In genomic region chr1:118390266-118390660, GRCm38 (mm10) we compare ENCODE assay signal across 8 mouse cellular contexts. TPM values are rescaled to one million over a fixed set of nuclear protein-coding genes. Genes with fewer than 3 reads are reported as not detected.
DNase-seq lines count a peak whose midpoint lies in the region; ATAC-seq and TF ChIP-seq lines count a peak whose summit lies in the region.

No protein-coding gene starts in this region.

- ATAC-seq in embryonic facial prominence, embryonic 11.5 days (replicated peaks; ENCODE audit: insufficient number of reproducible peaks, low FRiP score, low TSS enrichment, low read depth), result no peak
- ATAC-seq in hindbrain, postnatal 0 days, result no peak

- no peaks in the 10 kb centered on the region for H3K36me3 ChIP-seq in embryonic facial prominence, embryonic 11.5 days (replicated peaks; ENCODE audit: control insufficient read depth, insufficient read depth, low read depth, low read length)
- H3K36me3 ChIP-seq in hindbrain, postnatal 0 days (ENCODE audit: insufficient read depth, low read length), result no peaks in the 10 kb centered on the region
- no peaks in the 10 kb centered on the region for H3K36me3 ChIP-seq in myocyte (ENCODE audit: control insufficient read depth, insufficient read depth)

- peaks cover 56% of the 10 kb centered on the region for H3K79me2 ChIP-seq in myocyte (ENCODE audit: control insufficient read depth, insufficient read depth)

- DNase-seq in layer of hippocampus, adult 2 months (ENCODE audit: low spot score in 2 of 2), result no peak
- no peak for DNase-seq in layer of hippocampus, postnatal 10 days (ENCODE audit: low spot score in 2 of 2)
- DNase-seq in embryonic facial prominence, embryonic 11.5 days (ENCODE audit: low spot score), result peak; percentile 5
- DNase-seq in hindbrain, postnatal 0 days (ENCODE audit: low spot score), result no peak
- no peak for DNase-seq in spleen, postnatal 14 days (ENCODE audit: low spot score in 2 of 2)
- no peak for DNase-seq in left cerebral cortex, postnatal 36 days (ENCODE audit: low spot score in 2 of 2)
- DNase-seq in left cerebral cortex, adult 11 months (ENCODE audit: low spot score), result no peak

- intact Hi-C loops in left cerebral cortex, postnatal 36 days (cut with DNase I), result no loop called here

- peak overlapping the region; percentile 71 for H3K4me2 ChIP-seq in embryonic facial prominence, embryonic 11.5 days (ENCODE audit: low read depth, low read length)
- H3K4me2 ChIP-seq in hindbrain, postnatal 0 days (ENCODE audit: low read depth, low read length), result peak overlapping the region; percentile 90
- H3K4me2 ChIP-seq in myocyte (ENCODE audit: low read depth), result peak overlapping the region; percentile 86

- H3K4me1 ChIP-seq in embryonic facial prominence, embryonic 11.5 days (ENCODE audit: control insufficient read depth, insufficient read depth, low read length), result no peaks in the 10 kb centered on the region
- peaks cover 10% of the 10 kb centered on the region; the same call in 1 of the 2 replicates for H3K4me1 ChIP-seq in hindbrain, postnatal 0 days (ENCODE audit: insufficient read depth, low read length)

- H3K27ac ChIP-seq in layer of hippocampus, adult 2 months, result peak overlapping the region; percentile 95
- peak overlapping the region; percentile 88 for H3K27ac ChIP-seq in embryonic facial prominence, embryonic 11.5 days (replicated peaks; ENCODE audit: low read depth, low read length)
- peak overlapping the region; percentile 94 for H3K27ac ChIP-seq in hindbrain, postnatal 0 days

- TF ChIP-seq CTCF in layer of hippocampus, adult 2 months (conservative IDR thresholded peaks at IDR 0.05), result no peak
- TF ChIP-seq CTCF in hindbrain, postnatal 0 days (IDR thresholded peaks at IDR 0.05; ENCODE audit: low read depth), result no peak

- no peaks in the 10 kb centered on the region for H3K27me3 ChIP-seq in embryonic facial prominence, embryonic 11.5 days (ENCODE audit: control insufficient read depth, insufficient read depth, low read length)
- no peaks in the 10 kb centered on the region for H3K27me3 ChIP-seq in hindbrain, postnatal 0 days (ENCODE audit: insufficient read depth, low read length)
- no peaks in the 10 kb centered on the region for H3K27me3 ChIP-seq in myocyte (ENCODE audit: control insufficient read depth, insufficient read depth, insufficient read length)

- 10% methylated on average over 8 of the region's 8 CpGs for WGBS in embryonic facial prominence, embryonic 11.5 days
- WGBS in hindbrain, postnatal 0 days, result 13% methylated on average over 8 of the region's 8 CpGs

- H3K9me3 ChIP-seq in embryonic facial prominence, embryonic 11.5 days (replicated peaks; ENCODE audit: control insufficient read depth, low read length), result no peaks in the 10 kb centered on the region
- H3K9me3 ChIP-seq in hindbrain, postnatal 0 days (ENCODE audit: low read length), result no peaks in the 10 kb centered on the region

- peak overlapping the region; percentile 95 for H3K9ac ChIP-seq in embryonic facial prominence, embryonic 11.5 days (replicated peaks; ENCODE audit: low read length)
- peak overlapping the region; percentile 89 for H3K9ac ChIP-seq in hindbrain, postnatal 0 days (replicated peaks; ENCODE audit: low read length)

- no peak for TF ChIP-seq POLR2A in myocyte (IDR thresholded peaks at IDR 0.05; ENCODE audit: insufficient read length, low read depth)

- H3K4me3 ChIP-seq in layer of hippocampus, adult 2 months, result peak overlapping the region; percentile 85
- H3K4me3 ChIP-seq in embryonic facial prominence, embryonic 11.5 days (ENCODE audit: low read depth, low read length), result peak overlapping the region; percentile 97
- peak overlapping the region; percentile 97 for H3K4me3 ChIP-seq in hindbrain, postnatal 0 days (ENCODE audit: low read length)
- H3K4me3 ChIP-seq in myocyte, result peak overlapping the region; percentile 68

- peak overlapping the region; percentile 73 for H3ac ChIP-seq in myocyte (ENCODE audit: control insufficient read depth, insufficient read length)

TF ChIP-seq in myocyte, 11 proteins besides CTCF, POLR2A, EP300 and RAD21:
- TF ChIP-seq MAX (IDR thresholded peaks at IDR 0.05; ENCODE audit: low read depth) (no peak), CEBPB (IDR thresholded peaks at IDR 0.05; ENCODE audit: insufficient read depth, poor library complexity, severe bottlenecking) (no peak), REST (IDR thresholded peaks at IDR 0.05; ENCODE audit: insufficient read depth, insufficient read length) (no peak), POLR2AphosphoS2 (IDR thresholded peaks at IDR 0.05; ENCODE audit: insufficient read length, low read depth) (no peak), E2F4 (IDR thresholded peaks at IDR 0.05; ENCODE audit: insufficient read depth) (no peak), SRF (IDR thresholded peaks at IDR 0.05; ENCODE audit: control insufficient read depth, insufficient read length, low read depth) (no peak), USF1 (IDR thresholded peaks at IDR 0.05; ENCODE audit: low read depth) (no peak), MYOG (IDR thresholded peaks at IDR 0.05; ENCODE audit: control insufficient read depth in 1 of 3, insufficient read depth in 1 of 3, insufficient read length in 2 of 3, low read depth in 2 of 3) (no peak), TCF3 (IDR thresholded peaks at IDR 0.05; ENCODE audit: insufficient read length, low read depth) (no peak), TCF12 (IDR thresholded peaks at IDR 0.05; ENCODE audit: insufficient read depth, poor library complexity, severe bottlenecking) (no peak), MYOD1 (IDR thresholded peaks at IDR 0.05; ENCODE audit: control insufficient read depth in 1 of 3, insufficient read length in 2 of 3, low read depth in 2 of 3) (no peak)

RNA-seq across cellular contexts. Expression of gene Clasp1, which starts 1.4 kb away (rescaled TPM):
- total RNA-seq in layer of hippocampus, adult 2 months (2021), result 100 to 1,000 TPM in 1 of 2 experiments, 10 to 100 TPM in 1; 92.5 to 102 TPM
- total RNA-seq in layer of hippocampus, postnatal 10 days (2021), result 100 to 1,000 TPM; 140 to 146 TPM
- polyA plus RNA-seq in embryonic facial prominence, embryonic 11.5 days (2014; fragmentation: Nextera tagmentation; extraction: Ambion mirVana), result 57.7 and 62.2 TPM in 2 replicates
- 126 and 133 TPM in 2 replicates for total RNA-seq in hindbrain, postnatal 0 days (2014; rRNA removed)
- polyA plus RNA-seq in hindbrain, postnatal 0 days (2015; fragmentation: Nextera tagmentation; extraction: Ambion mirVana), result 63.2 and 65.8 TPM in 2 replicates
- 31.1 TPM for polyA plus RNA-seq in myocyte (2012; fragmentation: generic; extraction: Trizol)
- 100 to 1,000 TPM; 104 to 125 TPM for total RNA-seq in left cerebral cortex, postnatal 36 days (2021)
